Comparison of ENCODE assay signal across 8 mouse cellular contexts in the genomic region with DNA sequence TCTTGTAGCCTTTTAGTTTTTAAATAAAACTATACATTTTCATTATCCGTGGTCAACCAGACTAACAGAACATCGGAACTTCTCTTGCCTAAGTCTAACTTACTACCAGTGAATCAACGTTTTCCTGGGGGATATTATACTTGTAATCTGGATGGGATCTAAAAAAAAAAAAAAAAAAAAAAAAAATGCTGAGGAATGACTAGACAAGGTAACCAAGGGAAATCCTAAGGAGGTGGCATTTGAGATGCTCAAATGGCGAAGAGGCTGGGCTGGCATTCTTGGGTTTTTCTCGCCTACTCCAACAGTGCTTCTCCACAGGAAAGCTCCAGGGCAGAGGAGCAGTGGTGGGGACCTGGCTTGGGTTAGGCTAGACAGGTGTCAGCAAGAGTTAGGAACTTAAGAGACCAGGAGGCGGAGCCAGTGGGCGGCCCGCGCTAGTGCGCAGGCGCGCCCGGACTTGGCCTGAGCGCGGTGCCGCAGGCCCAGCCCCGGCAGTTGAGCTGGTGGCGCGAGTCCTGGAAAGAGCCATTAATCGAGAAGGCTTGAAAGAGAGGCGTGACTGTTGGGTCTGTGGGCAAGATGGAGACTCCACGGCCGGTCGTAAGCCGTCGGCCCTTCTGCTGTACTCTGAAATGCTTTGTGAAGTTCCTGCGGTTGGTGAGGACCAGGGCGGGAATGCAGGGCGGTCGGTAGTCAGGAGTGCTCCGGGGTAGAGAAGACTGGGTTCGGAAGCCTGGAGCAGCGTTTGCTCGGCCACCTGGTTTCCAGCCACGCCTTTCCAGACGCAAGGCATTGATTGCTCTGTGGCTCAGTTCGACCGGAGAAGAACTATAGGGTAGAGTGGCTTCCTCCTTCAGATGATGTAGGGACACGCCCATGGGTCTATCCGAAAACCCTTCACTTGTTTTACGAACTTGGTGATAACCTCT. TPM values are rescaled to one million over a fixed set of nuclear protein-coding genes. Genes with fewer than 3 reads are reported as not detected.
DNase-seq lines count a peak whose midpoint lies in the region; ATAC-seq lines count a peak whose summit lies in the region.

A gene (plus strand): TSS at position 423 of the 929 bp plus-strand sequence.

- H3K27ac ChIP-seq in hindbrain, embryonic 10.5 days: peak within 1 kb of the TSS; percentile 89

- peak; percentile 96 for DNase-seq in MN1 (ENCODE audit: low spot score)
- peak; percentile 73 for DNase-seq in cerebellum, adult 8-10 months
- DNase-seq in hindbrain, embryonic 10.5 days (ENCODE audit: low spot score): peak; percentile 91
- peak; percentile 66 to 77 for DNase-seq in layer of hippocampus, postnatal 14 days (ENCODE audit: low spot score in 2 of 2)
- peak; percentile 86 for DNase-seq in lung, postnatal 14 days
- peak; percentile 79 for DNase-seq in retina, adult 2 months (ENCODE audit: low read depth, low spot score)
- DNase-seq in thymus, postnatal 36 days: peak; percentile 86

- WGBS in hindbrain, embryonic 10.5 days: 3% methylated on average over 41 of the region's 41 CpGs

- no peaks in the 10 kb centered on the region for H3K9me3 ChIP-seq in hindbrain, embryonic 10.5 days

- peak within 1 kb of the TSS; percentile 66 for H3K4me3 ChIP-seq in hindbrain, embryonic 10.5 days

- H3K36me3 ChIP-seq in hindbrain, embryonic 10.5 days: 0 out of 2 replicates have a peak, but pooled peaks cover 2% of the 10 kb centered on the region

- ATAC-seq in frontal cortex, adult (ENCODE audit: low TSS enrichment): peak; percentile 77

- no peaks in the 10 kb centered on the region for H3K27me3 ChIP-seq in hindbrain, embryonic 10.5 days (ENCODE audit: insufficient read depth, poor library complexity, severe bottlenecking)

- peaks cover 35% of the 10 kb centered on the region for H3K4me1 ChIP-seq in hindbrain, embryonic 10.5 days (replicated peaks)

RNA-seq across cellular contexts. Expression of the gene that starts here (rescaled TPM):
- 35.8 and 36.7 TPM in 2 replicates for polyA plus RNA-seq in hindbrain, embryonic 10.5 days (2016; fragmentation: Nextera tagmentation; extraction: Ambion mirVana)
- 10 to 100 TPM in 1 of 2 experiments, 1 to 10 TPM in 1; 8.1 to 11.7 TPM for total RNA-seq in layer of hippocampus, postnatal 14 days (2021)

Comparison
In these comparisons a context has a peak if more than half of its experiments do, and no peak if none do; other contexts are left out.
1. Peak in every context shown above with its lines: DNase-seq, ATAC-seq, H3K4me3 ChIP-seq and H3K27ac ChIP-seq.